Mouse (Mus musculus): Measurements from ENCODE around the gene Gm20736. TPM values are rescaled to one million over a fixed set of nuclear protein-coding genes. Genes with fewer than 3 reads are reported as not detected.

Gene Gm20736
- not detected in 2 replicates for polyA plus RNA-seq (2012; rRNA removed)

GRCm38 (mm10) chrY:65377390-65377789, at the start of gene Gm20736:
Gene Gm20736 (plus strand): TSS chrY:65377690.

Other genes with a start within 250 kb of the Gm20736 start
- gene Gm20924, start 170.2 kb upstream of the Gm20736 start, polyA plus RNA-seq (2012; rRNA removed) = not detected in 2 replicates